Mouse (Mus musculus) testis, adult 10 weeks (tissue): ENCODE data around the gene Hnrnpa1. TPM values are rescaled to one million over a fixed set of nuclear protein-coding genes. Genes with fewer than 3 reads are reported as not detected.

Experiments
- polyA plus RNA-seq: library from polyadenylated mRNA; stranded (reverse); fragments of 350-450 nt; fragmentation: Illumina TruSeq; extraction: RNeasy Lipid Tissue Mini Kit (QIAGEN cat#74804); gene quantifications from one replicate; pipeline ENCODE4 v1.2.3, GENCODE M21; 2014; ENCODE audit warnings: low read depth, low replicate concordance

The Hnrnpa1 gene
- 109 TPM for polyA plus RNA-seq

DNA sequence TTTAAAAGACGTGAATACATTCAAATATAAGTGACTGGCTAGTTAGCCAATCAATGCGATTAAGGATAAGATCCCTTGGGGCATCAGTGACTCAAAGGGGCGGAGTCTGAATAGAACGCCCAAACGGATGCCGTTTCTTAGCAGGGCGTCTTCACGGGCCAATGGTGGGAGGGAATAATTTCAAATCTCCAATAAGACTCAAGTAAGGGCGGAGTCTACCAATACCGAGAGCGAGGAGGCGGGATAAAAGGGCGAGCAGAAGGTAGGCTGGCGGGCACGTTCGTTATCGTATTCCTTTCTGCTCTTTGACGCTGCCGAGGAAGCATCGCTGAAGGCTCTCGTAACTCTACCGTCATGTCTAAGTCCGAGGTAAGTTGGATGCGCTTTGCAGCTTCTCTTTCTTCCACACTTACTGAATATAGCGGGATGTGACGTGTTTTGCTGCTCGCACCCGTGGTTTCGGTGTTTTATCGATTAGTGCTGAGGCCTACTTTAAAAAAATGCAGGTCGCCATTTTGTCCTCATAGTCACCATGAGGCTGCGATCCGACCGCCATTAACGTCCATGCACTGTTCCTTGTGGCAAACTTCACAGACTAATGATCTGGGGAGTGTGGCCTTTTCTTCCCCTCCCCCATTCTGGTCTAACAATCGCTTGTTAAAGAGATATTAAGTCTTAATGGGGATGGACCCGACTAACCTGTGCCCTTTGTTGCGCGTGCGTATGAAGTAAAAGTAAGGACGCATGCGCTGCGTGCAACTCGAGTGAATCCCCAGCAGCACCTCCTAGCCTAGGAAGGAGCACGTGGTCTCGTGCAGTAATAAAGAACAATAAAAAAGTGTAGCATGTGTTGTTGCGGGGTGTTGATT is at the start of gene Hnrnpa1:
Gene Hnrnpa1 (plus strand): TSS at position 273 of the 869 bp plus-strand sequence.

DNA sequence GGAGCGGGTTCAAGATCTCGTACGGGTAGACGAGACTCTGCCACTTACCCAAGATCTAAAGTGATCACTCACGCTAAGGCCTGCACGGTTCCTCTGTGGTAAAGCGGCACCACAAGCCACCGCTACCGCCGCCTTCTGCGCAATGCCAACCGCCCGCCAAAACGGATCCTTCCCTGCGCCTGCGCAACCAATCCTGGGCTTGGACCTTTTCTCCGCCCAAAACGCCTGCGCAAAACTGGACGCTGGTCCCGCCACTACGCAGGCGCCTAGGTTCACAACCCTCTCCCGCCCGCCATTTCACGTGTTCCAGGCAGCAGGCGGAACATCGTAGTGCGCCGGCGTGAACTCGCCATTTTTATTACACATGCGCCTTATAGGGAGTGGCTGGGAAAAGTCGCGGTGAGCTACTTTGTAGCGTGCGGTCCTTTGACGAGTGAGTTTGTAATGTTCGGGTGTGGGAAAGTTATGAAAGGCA is 510 bp upstream of the Hnrnpa1 start, which contains the start of gene Cbx5:
Gene Cbx5 (minus strand): TSS at position 132 of the 475 bp plus-strand sequence.

DNA sequence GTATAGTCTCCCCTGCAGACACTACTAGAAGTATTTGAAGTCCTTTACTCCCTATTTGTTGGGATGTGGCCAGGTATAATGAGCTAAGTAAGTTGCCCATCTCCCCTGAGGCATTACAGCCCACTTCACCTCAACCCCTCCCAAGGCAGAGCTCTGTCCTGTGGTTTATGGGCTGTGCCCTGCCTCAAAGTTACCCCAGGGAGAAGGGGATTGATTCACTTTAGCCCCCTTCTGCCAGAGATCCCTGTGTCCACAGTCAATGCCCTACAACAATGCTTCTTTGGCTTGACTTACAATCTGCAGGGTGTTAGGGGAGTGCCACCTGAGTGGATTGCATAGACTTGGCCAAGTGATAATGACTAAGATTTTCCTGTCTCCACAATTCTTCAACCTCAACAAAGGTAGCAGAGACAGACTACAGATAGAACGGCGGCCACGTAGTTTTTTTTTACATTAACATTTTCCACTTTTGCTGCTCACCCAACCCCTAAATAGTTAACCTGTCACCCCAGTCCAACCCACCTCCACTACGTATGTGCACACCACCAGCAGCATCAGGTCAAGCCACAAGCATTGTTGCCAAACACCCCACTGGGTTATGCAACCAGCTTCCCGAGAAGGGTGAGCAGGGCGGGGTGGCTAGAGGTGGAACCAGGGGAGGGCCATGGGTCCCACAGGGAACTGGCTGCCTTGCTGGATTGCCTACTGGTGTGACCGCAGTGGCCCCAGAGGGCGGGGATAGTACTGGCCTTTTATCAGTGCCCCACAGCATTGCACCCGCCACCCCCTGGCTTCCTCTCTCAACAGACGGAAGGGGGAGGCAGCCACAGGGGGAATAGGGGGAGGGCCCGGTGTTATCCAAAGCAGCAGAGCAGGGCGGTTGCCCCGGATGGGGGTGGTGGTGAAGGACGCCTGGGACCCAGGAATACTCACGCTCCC is 17.8 kb downstream of the Hnrnpa1 start, which contains the start of gene Nfe2:
Gene Nfe2 (minus strand): TSS at position 614 of the 939 bp plus-strand sequence.

DNA sequence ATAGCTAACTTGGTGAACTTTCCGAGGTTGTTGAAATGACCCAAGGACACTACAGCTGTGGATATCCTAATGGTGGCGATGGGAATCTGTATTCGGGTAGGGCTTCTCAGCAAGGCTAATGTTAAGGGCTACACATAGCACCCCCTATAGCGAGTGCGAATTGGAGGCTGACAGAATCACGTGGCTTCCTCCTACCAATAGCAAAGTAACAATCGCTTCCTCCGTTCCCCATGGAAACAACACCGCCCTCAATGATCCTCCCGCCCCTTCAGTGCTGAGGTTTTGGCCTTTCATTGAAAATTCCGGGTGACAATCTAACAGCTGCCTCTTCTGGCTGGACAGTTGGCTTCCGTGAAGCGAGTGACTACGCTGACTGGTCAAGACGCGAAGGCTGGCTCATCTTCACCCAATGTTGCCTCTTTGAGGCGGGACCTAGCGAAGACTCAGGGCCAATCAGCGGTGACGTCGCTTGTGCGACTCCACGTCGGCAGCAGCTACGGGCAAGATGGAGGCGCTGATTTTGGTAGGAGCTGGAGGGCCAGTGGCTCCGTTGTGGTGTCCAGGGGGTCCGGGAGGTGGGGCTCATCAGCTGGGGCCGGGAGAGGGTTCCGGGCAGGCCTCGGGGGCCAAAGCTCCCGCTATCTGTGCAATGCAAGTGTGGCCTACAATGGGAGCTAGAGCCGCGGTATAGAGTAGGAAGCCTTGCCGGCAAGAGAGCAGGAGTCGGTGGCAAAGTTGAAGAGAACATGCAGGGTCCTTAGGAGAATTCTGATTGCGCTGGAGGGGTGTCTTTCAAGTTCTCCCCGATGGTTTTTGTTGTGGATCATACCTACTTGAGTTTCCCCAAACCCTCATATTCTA is 32.4 kb downstream of the Hnrnpa1 start, which contains the start of gene Copz1:
Gene Copz1 (plus strand): TSS at position 296 of the 861 bp plus-strand sequence.

Other genes with a start within 250 kb of the Hnrnpa1 start
- 1.8 TPM for gene Hoxc8, start 249.8 kb upstream of the Hnrnpa1 start, polyA plus RNA-seq
- gene Hoxc6, start 242.2 kb upstream of the Hnrnpa1 start, polyA plus RNA-seq, result 1.1 TPM
- gene Hoxc4, start 221.5 kb upstream of the Hnrnpa1 start, polyA plus RNA-seq, result 0.34 TPM
- 2.7 TPM for gene Smug1, start 73.3 kb upstream of the Hnrnpa1 start, polyA plus RNA-seq
- 103 TPM for gene Cbx5, start 616 bp upstream of the Hnrnpa1 start, polyA plus RNA-seq
- 0.77 TPM for gene Nfe2, start 18.0 kb downstream of the Hnrnpa1 start, polyA plus RNA-seq
- gene Copz1, start 32.3 kb downstream of the Hnrnpa1 start, polyA plus RNA-seq, result 37.7 TPM
- not detected for gene Gpr84, start 70.2 kb downstream of the Hnrnpa1 start, polyA plus RNA-seq
- gene Zfp385a, start 99.7 kb downstream of the Hnrnpa1 start, polyA plus RNA-seq, result 0.67 TPM
- gene Itga5, start 126.3 kb downstream of the Hnrnpa1 start, polyA plus RNA-seq, result not detected
- 668 TPM for gene Gtsf1, start 190.0 kb downstream of the Hnrnpa1 start, polyA plus RNA-seq
- gene Gtsf2, start 208.0 kb downstream of the Hnrnpa1 start, polyA plus RNA-seq, result 396 TPM
- 87.4 TPM for gene Nckap1l, start 213.4 kb downstream of the Hnrnpa1 start, polyA plus RNA-seq